ENCODE assay signal across 10 mouse cellular contexts in the genomic region with DNA sequence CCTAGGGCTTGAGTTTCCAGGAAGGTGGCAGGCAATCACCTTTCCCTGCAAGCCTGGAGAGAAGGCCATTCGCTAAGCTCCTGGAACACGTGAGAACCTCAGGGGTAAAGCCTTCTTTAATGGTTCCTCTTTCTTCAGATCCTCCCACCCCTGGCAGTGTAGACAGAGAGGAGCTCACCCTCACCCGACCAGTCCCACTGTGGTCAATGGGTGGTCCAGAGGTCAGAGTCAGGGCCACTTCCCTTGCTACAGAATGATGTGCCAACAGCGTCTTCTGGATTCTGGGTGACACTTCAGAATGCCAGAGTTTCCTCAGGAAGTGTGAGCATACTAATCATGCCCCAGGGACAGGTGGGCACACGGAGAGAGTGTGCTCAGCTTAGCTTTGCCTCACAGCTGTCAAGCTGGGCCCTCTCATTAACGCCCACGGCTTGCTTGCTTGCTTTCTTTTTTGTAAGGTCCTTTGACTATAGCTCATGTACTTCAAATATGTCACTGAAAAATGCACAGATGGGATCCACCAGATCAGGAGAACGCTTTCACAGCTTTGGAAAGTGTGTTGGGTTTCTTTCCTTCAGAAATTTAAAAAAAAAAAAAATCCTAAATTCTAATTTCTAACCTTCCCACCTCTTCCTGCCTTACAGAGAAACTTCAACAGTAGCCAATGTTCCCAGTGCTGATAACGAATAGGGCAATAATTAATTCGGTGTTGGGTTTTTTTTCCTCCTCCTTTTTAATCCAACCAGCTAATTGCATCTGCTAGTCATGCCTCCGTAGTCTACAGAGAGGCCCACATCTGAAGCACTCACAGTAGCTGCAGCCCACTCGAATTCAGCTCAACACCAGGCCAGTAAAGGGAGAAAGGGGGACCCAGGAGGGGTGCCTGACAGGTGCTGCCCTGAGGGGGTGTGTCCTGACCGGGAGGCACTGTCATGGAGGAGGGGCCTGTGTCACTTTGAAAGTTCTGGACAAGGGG.
DNase-seq lines count a peak whose midpoint lies in the region; ATAC-seq lines count a peak whose summit lies in the region.
"Had no signal": no experiment of that assay in that cellular context is flagged by ENCODE, and none has a peak within 500 bp of the region (broad histone marks: within the 10 kb centered on the region; RNA-seq: fewer than 3 reads in every experiment).

No protein-coding gene starts in this region.

- no peak for ATAC-seq in liver, embryonic 11.5 days (replicated peaks; ENCODE audit: low FRiP score)
- ATAC-seq in forebrain, embryonic 16.5 days: peak; percentile 78

- H3K27me3 ChIP-seq in liver, embryonic 11.5 days (replicated peaks; ENCODE audit: control insufficient read depth, insufficient read depth, low read length): no peaks in the 10 kb centered on the region
- no peaks in the 10 kb centered on the region for H3K27me3 ChIP-seq in forebrain, embryonic 16.5 days (replicated peaks; ENCODE audit: control insufficient read depth, insufficient read depth, low read length)
- H3K27me3 ChIP-seq: neural tube, embryonic 15.5 days had no signal

- H3K4me1 ChIP-seq in liver, embryonic 11.5 days (replicated peaks; ENCODE audit: control insufficient read depth, insufficient read depth, low read length): no peaks in the 10 kb centered on the region
- peaks cover 20% of the 10 kb centered on the region for H3K4me1 ChIP-seq in forebrain, embryonic 16.5 days (replicated peaks; ENCODE audit: control insufficient read depth, insufficient read depth, low read length)

- H3K4me3 ChIP-seq in liver, embryonic 11.5 days (ENCODE audit: low read depth, low read length): no peak overlapping the region
- no peak overlapping the region for H3K4me3 ChIP-seq in forebrain, embryonic 16.5 days (replicated peaks; ENCODE audit: low read length)
- H3K4me3 ChIP-seq: neural tube, embryonic 15.5 days had no signal

- DNase-seq in liver, embryonic 11.5 days (ENCODE audit: low spot score): peak; percentile 29
- no peak for DNase-seq in liver
- DNase-seq in left cerebral cortex, adult 9 months (ENCODE audit: low spot score in 2 of 2): peak; percentile 66 to 79
- peak; percentile 43 for DNase-seq in right cerebral cortex, postnatal 25 days
- no peak for DNase-seq in adrenal gland, postnatal 4 days (ENCODE audit: low spot score in 2 of 2)
- no peak for DNase-seq in yolk sac, embryonic 10.5 days (ENCODE audit: low spot score)
- no peak for DNase-seq in cerebellum, adult 8-10 months

- H3K4me2 ChIP-seq in liver, embryonic 11.5 days: no peak overlapping the region
- no peak overlapping the region for H3K4me2 ChIP-seq in forebrain, embryonic 16.5 days (ENCODE audit: low read length)
- H3K4me2 ChIP-seq: heart, embryonic 11.5 days; neural tube, embryonic 15.5 days had no signal

- no peak overlapping the region for H3K27ac ChIP-seq in liver, embryonic 11.5 days (ENCODE audit: low read depth, low read length)
- peak overlapping the region; percentile 82 for H3K27ac ChIP-seq in forebrain, embryonic 16.5 days (ENCODE audit: low read length)
- H3K27ac ChIP-seq: neural tube, embryonic 15.5 days had no signal

- no peak overlapping the region for H3K9ac ChIP-seq in liver, embryonic 11.5 days (ENCODE audit: low read depth, low read length)
- no peak overlapping the region for H3K9ac ChIP-seq in forebrain, embryonic 16.5 days (replicated peaks; ENCODE audit: low read depth, low read length)
- H3K9ac ChIP-seq: neural tube, embryonic 15.5 days had no signal

- no peaks in the 10 kb centered on the region for H3K9me3 ChIP-seq in liver, embryonic 11.5 days (ENCODE audit: control insufficient read depth, low read length)
- H3K9me3 ChIP-seq in forebrain, embryonic 16.5 days (ENCODE audit: control insufficient read depth, low read length): no peaks in the 10 kb centered on the region
- H3K9me3 ChIP-seq: neural tube, embryonic 15.5 days had no signal

- WGBS in liver, embryonic 11.5 days: 58% methylated on average over 13 of the region's 13 CpGs
- 25% methylated on average over 13 of the region's 13 CpGs for WGBS in forebrain, embryonic 16.5 days

- no peaks in the 10 kb centered on the region for H3K36me3 ChIP-seq in liver, embryonic 11.5 days (ENCODE audit: control insufficient read depth, insufficient read depth, low read length)
- H3K36me3 ChIP-seq in forebrain, embryonic 16.5 days (ENCODE audit: control insufficient read depth, insufficient read depth): no peaks in the 10 kb centered on the region
- H3K36me3 ChIP-seq: neural tube, embryonic 15.5 days had no signal

Comparison
In these comparisons a context has a peak if more than half of its experiments do, and no peak if none do; other contexts are left out.
1. DNase-seq: peak in liver, embryonic 11.5 days (single experiment), left cerebral cortex, adult 9 months (2 of 2) and right cerebral cortex, postnatal 25 days (single experiment); none in liver (single experiment), adrenal gland, postnatal 4 days (0 of 2), yolk sac, embryonic 10.5 days (single experiment) and cerebellum, adult 8-10 months (single experiment).